ENCODE assay signal across 28 mouse cellular contexts in the genomic region with DNA sequence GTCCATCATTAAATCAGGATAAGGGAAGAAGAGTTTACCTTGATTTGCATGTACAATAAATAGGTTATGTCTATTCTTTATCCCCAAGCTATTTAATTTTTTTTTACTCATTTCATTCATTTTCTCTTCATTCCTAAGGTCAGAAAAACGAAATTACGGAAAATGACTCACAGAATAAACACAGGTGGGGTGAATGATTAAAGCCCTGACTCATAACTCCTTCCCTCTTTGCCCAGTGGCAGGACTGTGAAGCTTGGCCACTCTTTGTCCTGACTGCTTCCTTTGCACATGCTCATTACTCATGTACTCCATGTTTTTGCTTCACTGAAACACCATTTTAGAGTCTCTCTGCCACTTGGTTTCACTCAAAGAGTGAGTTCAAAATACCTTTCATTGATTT. TPM values are rescaled to one million over a fixed set of nuclear protein-coding genes. Genes with fewer than 3 reads are reported as not detected.
A peak's percentile ranks its signal among the peaks of the same experiment; 100 is the strongest.
DNase-seq lines count a peak whose midpoint lies in the region; ATAC-seq and TF ChIP-seq lines count a peak whose summit lies in the region.
"Had no signal": no experiment of that assay in that cellular context is flagged by ENCODE, and none has a peak within 500 bp of the region (broad histone marks: within the 10 kb centered on the region; RNA-seq: fewer than 3 reads in every experiment).

No protein-coding gene starts in this region.

- 47% methylated on average over 2 of the region's 2 CpGs for WGBS in stomach, postnatal 0 days

- H3K9ac ChIP-seq in stomach, postnatal 0 days (ENCODE audit: low read length): no peak overlapping the region
- H3K9ac ChIP-seq: embryonic facial prominence, embryonic 13.5 days; forebrain, postnatal 0 days; hindbrain, embryonic 12.5 days; hindbrain, embryonic 15.5 days had no signal

- H3K36me3 ChIP-seq in stomach, postnatal 0 days (ENCODE audit: control insufficient read depth, insufficient read depth, low read length): no peaks in the 10 kb centered on the region
- H3K36me3 ChIP-seq: embryonic facial prominence, embryonic 10.5 days; embryonic facial prominence, embryonic 13.5 days; G1E; hindbrain, embryonic 12.5 days; hindbrain, embryonic 15.5 days had no signal

- peak; percentile 96 for ATAC-seq in stomach, postnatal 0 days (ENCODE audit: low FRiP score, low TSS enrichment)
- no peak for ATAC-seq in megakaryocyte, adult 5-6 weeks (ENCODE audit: poor library complexity, severe bottlenecking)
- ATAC-seq: forebrain, embryonic 14.5 days; forebrain, postnatal 0 days; intestine, postnatal 0 days had no signal

- H3K27ac ChIP-seq in embryonic fibroblast, embryonic 13.5 days (ENCODE audit: insufficient read depth, low read length): 0 out of 2 replicates have a peak overlapping the region, but pooled peaks have one; percentile 28
- H3K27ac ChIP-seq in stomach, postnatal 0 days (replicated peaks): no peak overlapping the region
- no peak overlapping the region for H3K27ac ChIP-seq in gastrocnemius, adult 2 months
- H3K27ac ChIP-seq: embryonic facial prominence, embryonic 10.5 days; embryonic facial prominence, embryonic 13.5 days; heart, adult 2 months; hindbrain, embryonic 12.5 days; hindbrain, embryonic 15.5 days had no signal

- intact Hi-C loops in gastrocnemius, adult 2 months (cut with DNase I): no loop called here

- no peak overlapping the region for H3K4me2 ChIP-seq in stomach, postnatal 0 days (replicated peaks; ENCODE audit: low read depth)
- H3K4me2 ChIP-seq: embryonic facial prominence, embryonic 13.5 days; heart, embryonic 11.5 days; hindbrain, embryonic 12.5 days; hindbrain, embryonic 15.5 days had no signal

- no peaks in the 10 kb centered on the region for H3K27me3 ChIP-seq in stomach, postnatal 0 days (ENCODE audit: control insufficient read depth, insufficient read depth, low read length)
- H3K27me3 ChIP-seq: CH12.LX; embryonic facial prominence, embryonic 13.5 days; hindbrain, embryonic 12.5 days; hindbrain, embryonic 15.5 days had no signal

- peaks cover 4% of the 10 kb centered on the region; the same call in 1 of the 2 replicates for H3K4me1 ChIP-seq in embryonic fibroblast, embryonic 13.5 days (ENCODE audit: control insufficient read depth, insufficient read depth, low read length)
- no peaks in the 10 kb centered on the region for H3K4me1 ChIP-seq in stomach, postnatal 0 days (replicated peaks; ENCODE audit: control insufficient read depth, insufficient read depth)
- H3K4me1 ChIP-seq: embryonic facial prominence, embryonic 10.5 days; embryonic facial prominence, embryonic 13.5 days; hindbrain, embryonic 12.5 days; hindbrain, embryonic 15.5 days had no signal

- no peak overlapping the region for H3K4me3 ChIP-seq in embryonic fibroblast, embryonic 13.5 days (ENCODE audit: insufficient read depth, low read length)
- no peak overlapping the region for H3K4me3 ChIP-seq in stomach, postnatal 0 days (ENCODE audit: low read depth, low read length)
- no peak overlapping the region for H3K4me3 ChIP-seq in gastrocnemius, adult 2 months
- H3K4me3 ChIP-seq: embryonic facial prominence, embryonic 10.5 days; embryonic facial prominence, embryonic 13.5 days; heart, adult 2 months; hindbrain, embryonic 12.5 days; hindbrain, embryonic 15.5 days had no signal

- TF ChIP-seq POLR2A in embryonic fibroblast, embryonic 13.5 days (IDR thresholded peaks at IDR 0.05; ENCODE audit: low read depth, low read length): no peak

- no peaks in the 10 kb centered on the region for H3K9me3 ChIP-seq in stomach, postnatal 0 days (ENCODE audit: control insufficient read depth, low read length)
- H3K9me3 ChIP-seq: embryonic facial prominence, embryonic 10.5 days; embryonic facial prominence, embryonic 13.5 days; G1E; hindbrain, embryonic 12.5 days; hindbrain, embryonic 15.5 days had no signal

- no peak for TF ChIP-seq CTCF in embryonic fibroblast, embryonic 13.5 days (IDR thresholded peaks at IDR 0.05; ENCODE audit: borderline replicate concordance, insufficient read depth, low read length)
- no peak for TF ChIP-seq CTCF in stomach, postnatal 0 days (IDR thresholded peaks at IDR 0.05; ENCODE audit: low read depth)
- TF ChIP-seq CTCF in gastrocnemius, adult 2 months (IDR thresholded peaks at IDR 0.05): no peak

- no peak for TF ChIP-seq EP300 in stomach, postnatal 0 days (optimal IDR thresholded peaks at IDR 0.05)

- DNase-seq in heart, adult 11 months: peak; percentile 45
- no peak for DNase-seq in heart, adult 9 months (ENCODE audit: low spot score in 2 of 2)
- peak; percentile 70 for DNase-seq in Muller cell, postnatal 12 days (ENCODE audit: inconsistent ontology term)
- DNase-seq in stomach, postnatal 0 days (ENCODE audit: low spot score): no peak
- no peak for DNase-seq in gastrocnemius, adult 2 months
- no peak for DNase-seq in kidney, adult 11 months
- DNase-seq: adrenal gland, adult 2 months; adrenal gland, postnatal 14 days; cerebellum, adult 11 months; cerebellum, adult 8-10 months; cerebellum, postnatal 10 days; cerebellum, postnatal 36 days; embryo, embryonic 11 days; forebrain, postnatal 0 days; gastrocnemius, postnatal 25 days; heart, adult 2 months had no signal

RNA-seq across cellular contexts. Expression of a gene that starts 24.1 kb away (rescaled TPM):
- polyA plus RNA-seq in embryonic fibroblast, embryonic 13.5 days (2011; ENCODE audit: insufficient read length, low read depth, missing spikeins): 13.6 and 39.3 TPM in 2 replicates
- 5.6 and 5.8 TPM in 2 replicates for polyA plus RNA-seq in stomach, postnatal 0 days (2015; fragmentation: Nextera tagmentation; extraction: Ambion mirVana)
- 1 to 10 TPM; 5.0 to 6.9 TPM for total RNA-seq in gastrocnemius, adult 2 months (2021)
- total RNA-seq in megakaryocyte, adult 5-6 weeks (2015): 0.04 and 0.23 TPM in 2 replicates
- total RNA-seq in megakaryocyte, adult 5-6 weeks (2017): 0.08 and 0.29 TPM in 2 replicates
- total RNA-seq: CH12.LX; hematopoietic stem cell, adult 5-6 weeks had no signal
- polyA plus RNA-seq: G1E had no signal

Comparison
In these comparisons a context has a peak if more than half of its experiments do, and no peak if none do; other contexts are left out.
1. DNase-seq: peak in heart, adult 11 months (single experiment) and Muller cell, postnatal 12 days (single experiment); none in heart, adult 9 months (0 of 2), stomach, postnatal 0 days (single experiment), gastrocnemius, adult 2 months (single experiment) and kidney, adult 11 months (single experiment).
2. RNA of a gene that starts 24.1 kb away (total RNA-seq): 5.0 to 6.9 TPM in gastrocnemius, adult 2 months; 0.04 to 0.29 TPM in megakaryocyte, adult 5-6 weeks; every median in the first group is over 4 times any median in the second.